15 mouse cellular contexts compared by ENCODE assay signal in the genomic region with DNA sequence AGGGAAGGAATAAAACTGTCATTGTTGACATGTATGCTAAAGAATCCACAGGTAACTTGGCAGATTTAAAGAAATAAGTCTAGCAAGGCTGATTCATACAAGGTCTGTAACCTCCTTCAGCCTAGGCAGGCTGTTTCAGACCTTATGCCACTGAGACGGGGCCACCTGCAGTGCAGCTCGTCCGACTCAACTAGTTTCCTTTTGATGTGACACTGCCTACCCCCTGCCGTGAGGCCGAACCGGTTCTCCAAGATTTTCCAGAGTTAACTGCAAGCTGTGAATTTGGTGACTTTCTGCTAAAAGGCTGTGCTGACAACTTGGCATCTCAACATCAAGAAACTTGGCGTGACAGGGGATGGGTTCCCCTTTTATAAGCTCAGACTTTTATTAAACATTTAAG. TPM values are rescaled to one million over a fixed set of nuclear protein-coding genes. Genes with fewer than 3 reads are reported as not detected.
DNase-seq lines count a peak whose midpoint lies in the region; ATAC-seq and TF ChIP-seq lines count a peak whose summit lies in the region.
"Had no signal": no experiment of that assay in that cellular context is flagged by ENCODE, and none has a peak within 500 bp of the region (broad histone marks: within the 10 kb centered on the region; RNA-seq: fewer than 3 reads in every experiment).

No protein-coding gene starts in this region.

- no peak overlapping the region for H3K4me3 ChIP-seq in stomach, postnatal 0 days (ENCODE audit: low read depth, low read length)
- H3K4me3 ChIP-seq: heart, embryonic 15.5 days; hindbrain, embryonic 15.5 days; neural tube, embryonic 12.5 days had no signal

- H3K36me3 ChIP-seq in stomach, postnatal 0 days (ENCODE audit: control insufficient read depth, insufficient read depth, low read length): no peaks in the 10 kb centered on the region
- H3K36me3 ChIP-seq: heart, embryonic 15.5 days; hindbrain, embryonic 15.5 days; neural tube, embryonic 12.5 days had no signal

- H3K9ac ChIP-seq in stomach, postnatal 0 days (ENCODE audit: low read length): no peak overlapping the region
- H3K9ac ChIP-seq: heart, embryonic 15.5 days; hindbrain, embryonic 15.5 days; liver, embryonic 14.5 days; neural tube, embryonic 12.5 days had no signal

- DNase-seq in kidney, adult 11 months: peak; percentile 11
- no peak for DNase-seq in kidney, adult 18-20 months
- DNase-seq in urinary bladder, postnatal 36 days (ENCODE audit: low spot score in 2 of 2): peak; percentile 39 to 47
- DNase-seq in urinary bladder, postnatal 4 days (ENCODE audit: low spot score in 2 of 2): no peak
- peak; percentile 22 for DNase-seq in kidney, postnatal 10 days
- peak; percentile 55 for DNase-seq in stomach, postnatal 0 days (ENCODE audit: low spot score)
- no peak for DNase-seq in layer of hippocampus, adult 18-20 months (ENCODE audit: low spot score in 2 of 2)
- DNase-seq: cerebellum, adult 11-12 months had no signal

- H3K4me2 ChIP-seq in stomach, postnatal 0 days (replicated peaks; ENCODE audit: low read depth): no peak overlapping the region
- H3K4me2 ChIP-seq: heart, embryonic 15.5 days; hindbrain, embryonic 15.5 days; neural tube, embryonic 12.5 days had no signal

- H3K9me3 ChIP-seq in stomach, postnatal 0 days (ENCODE audit: control insufficient read depth, low read length): no peaks in the 10 kb centered on the region
- H3K9me3 ChIP-seq: heart, embryonic 15.5 days; hindbrain, embryonic 15.5 days; neural tube, embryonic 12.5 days had no signal

- WGBS in stomach, postnatal 0 days: 28% methylated on average over 7 of the region's 7 CpGs

- H3K27me3 ChIP-seq in stomach, postnatal 0 days (ENCODE audit: control insufficient read depth, insufficient read depth, low read length): no peaks in the 10 kb centered on the region
- H3K27me3 ChIP-seq: heart, embryonic 15.5 days; hindbrain, embryonic 15.5 days; neural tube, embryonic 12.5 days had no signal

- no peak for TF ChIP-seq EP300 in stomach, postnatal 0 days (optimal IDR thresholded peaks at IDR 0.05)

- no peak overlapping the region for H3K27ac ChIP-seq in stomach, postnatal 0 days (replicated peaks)
- H3K27ac ChIP-seq: heart, embryonic 15.5 days; hindbrain, embryonic 15.5 days; liver, embryonic 14.5 days; macrophage; neural tube, embryonic 12.5 days had no signal

- 0 out of 2 replicates have a peak, but pooled peaks cover 2% of the 10 kb centered on the region for H3K4me1 ChIP-seq in stomach, postnatal 0 days (replicated peaks; ENCODE audit: control insufficient read depth, insufficient read depth)
- H3K4me1 ChIP-seq: heart, embryonic 15.5 days; hindbrain, embryonic 15.5 days; neural tube, embryonic 12.5 days had no signal

- ATAC-seq in stomach, postnatal 0 days (ENCODE audit: low FRiP score, low TSS enrichment): no peak; the same call in 1 of the 2 replicates
- no peak for ATAC-seq in megakaryocyte, adult 5-6 weeks (ENCODE audit: poor library complexity, severe bottlenecking)

- no peak for TF ChIP-seq CTCF in stomach, postnatal 0 days (IDR thresholded peaks at IDR 0.05; ENCODE audit: low read depth)

RNA-seq across cellular contexts. Expression of a gene that starts 6.6 kb away (rescaled TPM):
- polyA plus RNA-seq in stomach, postnatal 0 days (2015; fragmentation: Nextera tagmentation; extraction: Ambion mirVana): 0.21 and 0.51 TPM in 2 replicates
- total RNA-seq in megakaryocyte, adult 5-6 weeks (2015): not detected in 2 replicates
- not detected in 2 replicates for total RNA-seq in megakaryocyte, adult 5-6 weeks (2017)
- under 1 TPM; 0.13 to 0.35 TPM for total RNA-seq in layer of hippocampus, adult 18-20 months (2021)
- total RNA-seq: common myeloid progenitor, adult 5-6 weeks had no signal

RNA-seq across cellular contexts. Expression of a gene that starts 30.7 kb away (rescaled TPM):
- polyA plus RNA-seq in stomach, postnatal 0 days (2015; fragmentation: Nextera tagmentation; extraction: Ambion mirVana): 13.8 and 14.8 TPM in 2 replicates
- 9.7 and 12.4 TPM in 2 replicates for total RNA-seq in megakaryocyte, adult 5-6 weeks (2015)
- total RNA-seq in megakaryocyte, adult 5-6 weeks (2017): 5.9 and 6.9 TPM in 2 replicates
- total RNA-seq in layer of hippocampus, adult 18-20 months (2021): 10 to 100 TPM; 35.2 to 36.6 TPM

Comparison
In these comparisons a context has a peak if more than half of its experiments do, and no peak if none do; other contexts are left out.
1. DNase-seq: peak in kidney, adult 11 months (single experiment), urinary bladder, postnatal 36 days (2 of 2), kidney, postnatal 10 days (single experiment) and stomach, postnatal 0 days (single experiment); none in kidney, adult 18-20 months (single experiment), urinary bladder, postnatal 4 days (0 of 2) and layer of hippocampus, adult 18-20 months (0 of 2).